Mouse (Mus musculus): ENCODE measurements at regions not wholly inside any gene's neighbourhood (a gene's known extent, or its start where the extent isn't known, plus 50 kb on each side); places are given as distances from the start of the nearest gene placed in this dataset.
A peak's percentile ranks its signal among the peaks of the same experiment; 100 is the strongest.

GRCm38 (mm10) chr6:101940266-101940866 lies 562.7 kb upstream of the Pdzrn3 start:
- Histone ChIP-seq H3K4me1 (ENCODE audit: insufficient read depth, low read length) (no peaks in the 10 kb centered on the region), H3K36me3 (ENCODE audit: insufficient read depth, low read length) (no peaks in the 10 kb centered on the region), H3K9ac (replicated peaks; ENCODE audit: low read length) (no peak overlapping the region), H3K27ac (ENCODE audit: low read length) (no peak overlapping the region), H3K27me3 (ENCODE audit: insufficient read depth, low read length) (no peaks in the 10 kb centered on the region), H3K4me2 (replicated peaks; ENCODE audit: low read depth, low read length) (no peak overlapping the region), H3K4me3 (ENCODE audit: low read length) (no peak overlapping the region), H3K9me3 (ENCODE audit: low read length) (no peaks in the 10 kb centered on the region)
- WGBS = 31% methylated on average over 3 of the region's 3 CpGs
- ATAC-seq (ENCODE audit: low FRiP score, low TSS enrichment) = no peak; the same call in 1 of the 2 replicates

GRCm38 (mm10) chr6:101938393-101938985 lies 560.8 kb upstream of the Pdzrn3 start:
- Histone ChIP-seq H3K4me3 (ENCODE audit: low read length) (no peak overlapping the region), H3K9me3 (ENCODE audit: low read length) (no peaks in the 10 kb centered on the region), H3K27ac (ENCODE audit: low read length) (no peak overlapping the region), H3K4me2 (replicated peaks; ENCODE audit: low read depth, low read length) (no peak overlapping the region), H3K9ac (replicated peaks; ENCODE audit: low read length) (no peak overlapping the region), H3K27me3 (ENCODE audit: insufficient read depth, low read length) (no peaks in the 10 kb centered on the region), H3K36me3 (ENCODE audit: insufficient read depth, low read length) (no peaks in the 10 kb centered on the region), H3K4me1 (ENCODE audit: insufficient read depth, low read length) (no peaks in the 10 kb centered on the region)
- no peak for ATAC-seq (ENCODE audit: low FRiP score, low TSS enrichment)
- WGBS = 86% methylated on average over 4 of the region's 4 CpGs

GRCm38 (mm10) chr6:101937467-101938392 lies 560.0 kb upstream of the Pdzrn3 start:
- Histone ChIP-seq H3K9me3 (ENCODE audit: low read length) (no peaks in the 10 kb centered on the region), H3K27ac (ENCODE audit: low read length) (no peak overlapping the region), H3K4me2 (replicated peaks; ENCODE audit: low read depth, low read length) (no peak overlapping the region), H3K27me3 (ENCODE audit: insufficient read depth, low read length) (no peaks in the 10 kb centered on the region), H3K4me3 (ENCODE audit: low read length) (no peak overlapping the region), H3K36me3 (ENCODE audit: insufficient read depth, low read length) (no peaks in the 10 kb centered on the region), H3K9ac (replicated peaks; ENCODE audit: low read length) (no peak overlapping the region), H3K4me1 (ENCODE audit: insufficient read depth, low read length) (no peaks in the 10 kb centered on the region)
- no peak for ATAC-seq (ENCODE audit: low FRiP score, low TSS enrichment)
- 67% methylated on average over 12 of the region's 12 CpGs for WGBS

- Histone ChIP-seq H3K9ac (replicated peaks; ENCODE audit: low read length) (no peak overlapping the region), H3K4me2 (replicated peaks; ENCODE audit: low read depth, low read length) (no peak overlapping the region), H3K9me3 (ENCODE audit: low read length) (no peaks in the 10 kb centered on the region), H3K27me3 (ENCODE audit: insufficient read depth, low read length) (no peaks in the 10 kb centered on the region), H3K4me1 (ENCODE audit: insufficient read depth, low read length) (no peaks in the 10 kb centered on the region), H3K36me3 (ENCODE audit: insufficient read depth, low read length) (no peaks in the 10 kb centered on the region), H3K4me3 (ENCODE audit: low read length) (no peak overlapping the region), H3K27ac (ENCODE audit: low read length) (no peak overlapping the region)
- 96% methylated on average over 5 of the region's 5 CpGs for WGBS
- no peak for ATAC-seq (ENCODE audit: low FRiP score, low TSS enrichment)
Observed at GRCm38 (mm10) chr6:101931768-101932167, 554.1 kb upstream of the Pdzrn3 start.

- no peak overlapping the region for H3K27ac ChIP-seq (ENCODE audit: low read length)
- H3K4me3 ChIP-seq (ENCODE audit: low read length) = no peak overlapping the region
- ATAC-seq (ENCODE audit: low FRiP score, low TSS enrichment) = 0 out of 2 replicates have a peak, but pooled peaks have one; percentile 19
- H3K27me3 ChIP-seq (ENCODE audit: insufficient read depth, low read length) = no peaks in the 10 kb centered on the region
- H3K4me1 ChIP-seq (ENCODE audit: insufficient read depth, low read length) = no peaks in the 10 kb centered on the region
- no peak overlapping the region for H3K4me2 ChIP-seq (replicated peaks; ENCODE audit: low read depth, low read length)
- no peaks in the 10 kb centered on the region for H3K36me3 ChIP-seq (ENCODE audit: insufficient read depth, low read length)
- WGBS = 65% methylated on average over 4 of the region's 4 CpGs
- no peak overlapping the region for H3K9ac ChIP-seq (replicated peaks; ENCODE audit: low read length)
- H3K9me3 ChIP-seq (ENCODE audit: low read length) = no peaks in the 10 kb centered on the region
Observed at GRCm38 (mm10) chr6:101921686-101922085, 544.0 kb upstream of the Pdzrn3 start.

- Histone ChIP-seq H3K4me2 (replicated peaks; ENCODE audit: low read depth, low read length) (no peak overlapping the region), H3K36me3 (ENCODE audit: insufficient read depth, low read length) (no peaks in the 10 kb centered on the region), H3K27ac (ENCODE audit: low read length) (no peak overlapping the region), H3K9ac (replicated peaks; ENCODE audit: low read length) (no peak overlapping the region), H3K27me3 (ENCODE audit: insufficient read depth, low read length) (no peaks in the 10 kb centered on the region), H3K9me3 (ENCODE audit: low read length) (no peaks in the 10 kb centered on the region), H3K4me3 (ENCODE audit: low read length) (no peak overlapping the region), H3K4me1 (ENCODE audit: insufficient read depth, low read length) (no peaks in the 10 kb centered on the region)
- peak; percentile 74; the same call in 1 of the 2 replicates for ATAC-seq (ENCODE audit: low FRiP score, low TSS enrichment)
Observed at GRCm38 (mm10) chr6:101921186-101921585, 543.5 kb upstream of the Pdzrn3 start.

GRCm38 (mm10) chr6:101918914-101919313 lies 541.2 kb upstream of the Pdzrn3 start:
- no peaks in the 10 kb centered on the region for H3K36me3 ChIP-seq (ENCODE audit: insufficient read depth, low read length)
- no peaks in the 10 kb centered on the region for H3K4me1 ChIP-seq (ENCODE audit: insufficient read depth, low read length)
- H3K4me2 ChIP-seq (replicated peaks; ENCODE audit: low read depth, low read length) = no peak overlapping the region
- H3K27me3 ChIP-seq (ENCODE audit: insufficient read depth, low read length) = no peaks in the 10 kb centered on the region
- H3K9me3 ChIP-seq (ENCODE audit: low read length) = no peaks in the 10 kb centered on the region
- ATAC-seq (ENCODE audit: low FRiP score, low TSS enrichment) = no peak
- no peak overlapping the region for H3K9ac ChIP-seq (replicated peaks; ENCODE audit: low read length)
- no peak overlapping the region for H3K4me3 ChIP-seq (ENCODE audit: low read length)
- no peak overlapping the region for H3K27ac ChIP-seq (ENCODE audit: low read length)

GRCm38 (mm10) chr6:101905029-101905342 lies 527.3 kb upstream of the Pdzrn3 start:
- Histone ChIP-seq H3K36me3 (ENCODE audit: insufficient read depth, low read length) (no peaks in the 10 kb centered on the region), H3K4me2 (replicated peaks; ENCODE audit: low read depth, low read length) (no peak overlapping the region), H3K4me3 (ENCODE audit: low read length) (no peak overlapping the region), H3K4me1 (ENCODE audit: insufficient read depth, low read length) (no peaks in the 10 kb centered on the region), H3K9ac (replicated peaks; ENCODE audit: low read length) (no peak overlapping the region), H3K27ac (ENCODE audit: low read length) (no peak overlapping the region), H3K27me3 (ENCODE audit: insufficient read depth, low read length) (no peaks in the 10 kb centered on the region), H3K9me3 (ENCODE audit: low read length) (no peaks in the 10 kb centered on the region)
- no peak for ATAC-seq (ENCODE audit: low FRiP score, low TSS enrichment)
- WGBS = 83% methylated on average over 2 of the region's 2 CpGs

- Histone ChIP-seq H3K9ac (replicated peaks; ENCODE audit: low read length) (no peak overlapping the region), H3K9me3 (ENCODE audit: low read length) (no peaks in the 10 kb centered on the region), H3K36me3 (ENCODE audit: insufficient read depth, low read length) (no peaks in the 10 kb centered on the region), H3K27ac (ENCODE audit: low read length) (no peak overlapping the region), H3K4me2 (replicated peaks; ENCODE audit: low read depth, low read length) (no peak overlapping the region), H3K4me1 (ENCODE audit: insufficient read depth, low read length) (no peaks in the 10 kb centered on the region), H3K27me3 (ENCODE audit: insufficient read depth, low read length) (no peaks in the 10 kb centered on the region), H3K4me3 (ENCODE audit: low read length) (no peak overlapping the region)
- ATAC-seq (ENCODE audit: low FRiP score, low TSS enrichment) = no peak
- 63% methylated on average over 2 of the region's 2 CpGs for WGBS
Observed at GRCm38 (mm10) chr6:101904234-101905028, 526.7 kb upstream of the Pdzrn3 start.
